Mouse (Mus musculus) C2C12 (cell line): Measurements from ENCODE around the gene Atp2b2. TPM values are rescaled to one million over a fixed set of nuclear protein-coding genes. Genes with fewer than 3 reads are reported as not detected.

Experiments
- H3K27me3 ChIP-seq: one replicate; pipeline ENCODE4 v1.6.1; 2011; ENCODE audit not compliant: control insufficient read depth, insufficient read depth, insufficient read length
- H3K36me3 ChIP-seq: one replicate; pipeline ENCODE4 v1.6.1; 2011; ENCODE audit not compliant: control insufficient read depth, insufficient read depth
- H3K4me3 ChIP-seq: one replicate; pipeline ENCODE4 v1.5.1; 2011; ENCODE audit warnings: mild to moderate bottlenecking, control low read depth; ENCODE audit not compliant: poor library complexity, insufficient read depth, severe bottlenecking
- H3K79me2 ChIP-seq: one replicate; pipeline ENCODE4 v1.6.1; 2011; ENCODE audit not compliant: control insufficient read depth, insufficient read depth
- H3K79me3 ChIP-seq: one replicate; pipeline ENCODE4 v1.6.1; 2011; ENCODE audit warnings: low read depth, control low read depth
- H3ac ChIP-seq: one replicate; pipeline ENCODE3; 2011; ENCODE audit warnings: low read depth; ENCODE audit not compliant: control insufficient read depth, insufficient read length
- CEBPB ChIP-seq: IDR thresholded peaks from one replicate; pipeline ENCODE4 v1.6.1; 2011; ENCODE audit warnings: low read depth, mild to moderate bottlenecking, control low read depth, moderate library complexity
- CTCF ChIP-seq: IDR thresholded peaks from one replicate; pipeline ENCODE4 v1.5.1; 2011; ENCODE audit not compliant: control insufficient read depth, insufficient read depth, insufficient read length
- FOSL1 ChIP-seq: IDR thresholded peaks from one replicate; pipeline ENCODE4 v1.8.0; 2011; ENCODE audit warnings: mild to moderate bottlenecking, low read length; ENCODE audit not compliant: poor library complexity, insufficient read depth, severe bottlenecking
- MAX ChIP-seq: IDR thresholded peaks from one replicate; pipeline ENCODE4 v1.6.1; 2011; ENCODE audit warnings: mild to moderate bottlenecking, control low read depth
- MYOD1 ChIP-seq: IDR thresholded peaks from one replicate; pipeline ENCODE4 v1.6.1; 2011; ENCODE audit warnings: low read depth; ENCODE audit not compliant: control insufficient read depth, insufficient read length
- MYOG ChIP-seq: IDR thresholded peaks from one replicate; pipeline ENCODE4 v1.6.1; 2011; ENCODE audit not compliant: control insufficient read depth, insufficient read length; ENCODE audit errors: extremely low read depth
- USF1 ChIP-seq: IDR thresholded peaks from one replicate; pipeline ENCODE4 v1.6.1; 2011; ENCODE audit warnings: low read depth, mild to moderate bottlenecking, control low read depth, moderate library complexity
- polyA plus RNA-seq: library from polyadenylated mRNA; unstranded; fragments of >200 nt; fragmentation: generic; extraction: Trizol; gene quantifications from one replicate; pipeline ENCODE4 v1.2.1, GENCODE M21; 2012; ENCODE audit warnings: missing spikeins

Atp2b2 gene
- polyA plus RNA-seq, 1 experiment: not detected

GRCm38 (mm10) chr6:114058030-114058808 lies 15.8 kb upstream of the Atp2b2 start:
- Histone ChIP-seq H3K36me3 (no peaks in the 10 kb centered on the region), H3K79me3 (no peaks in the 10 kb centered on the region), H3ac (no peak overlapping the region), H3K79me2 (no peaks in the 10 kb centered on the region), H3K4me3 (no peak overlapping the region), H3K27me3 (peaks cover 39% of the 10 kb centered on the region)
- TF ChIP-seq CTCF (no peak), MAX (no peak)

DNA sequence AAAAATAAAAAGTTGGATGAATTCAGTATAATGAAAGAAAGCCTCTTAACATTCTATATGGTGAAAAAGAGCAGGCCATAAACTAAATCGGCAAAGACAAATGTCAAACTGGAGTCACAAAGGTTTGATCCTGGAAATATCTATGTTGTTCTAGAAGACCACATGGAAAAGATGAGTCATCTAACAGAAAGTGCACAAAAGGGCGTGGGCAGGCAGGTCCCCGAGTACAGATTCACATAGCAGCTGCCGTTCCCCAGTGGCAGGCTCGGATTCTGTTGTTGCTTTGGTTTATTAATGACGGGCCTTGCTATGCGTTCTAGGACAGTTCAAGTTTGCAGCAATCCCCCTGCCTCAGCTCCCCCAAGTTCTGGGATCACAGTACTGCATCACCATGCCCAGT lies 12.9 kb upstream of the Atp2b2 start:
- Histone ChIP-seq H3K27me3 (peaks cover 32% of the 10 kb centered on the region), H3K4me3 (no peak overlapping the region), H3ac (no peak overlapping the region), H3K79me3 (no peaks in the 10 kb centered on the region), H3K36me3 (no peaks in the 10 kb centered on the region), H3K79me2 (no peaks in the 10 kb centered on the region)
- TF ChIP-seq CEBPB: no peak
- no peak for TF ChIP-seq MAX
- no peak for TF ChIP-seq MYOD1
- TF ChIP-seq USF1: no peak
- no peak for TF ChIP-seq FOSL1
- no peak for TF ChIP-seq MYOG
- TF ChIP-seq CTCF: no peak

- no peak overlapping the region for H3ac ChIP-seq
- H3K4me3 ChIP-seq: no peak overlapping the region
- H3K27me3 ChIP-seq: peaks cover 57% of the 10 kb centered on the region
- no peaks in the 10 kb centered on the region for H3K79me3 ChIP-seq
- no peak for TF ChIP-seq MYOD1
- no peak for TF ChIP-seq USF1
- no peaks in the 10 kb centered on the region for H3K36me3 ChIP-seq
- no peaks in the 10 kb centered on the region for H3K79me2 ChIP-seq
Observed at GRCm38 (mm10) chr6:114044962-114045361, 2.5 kb upstream of the Atp2b2 start.

DNA sequence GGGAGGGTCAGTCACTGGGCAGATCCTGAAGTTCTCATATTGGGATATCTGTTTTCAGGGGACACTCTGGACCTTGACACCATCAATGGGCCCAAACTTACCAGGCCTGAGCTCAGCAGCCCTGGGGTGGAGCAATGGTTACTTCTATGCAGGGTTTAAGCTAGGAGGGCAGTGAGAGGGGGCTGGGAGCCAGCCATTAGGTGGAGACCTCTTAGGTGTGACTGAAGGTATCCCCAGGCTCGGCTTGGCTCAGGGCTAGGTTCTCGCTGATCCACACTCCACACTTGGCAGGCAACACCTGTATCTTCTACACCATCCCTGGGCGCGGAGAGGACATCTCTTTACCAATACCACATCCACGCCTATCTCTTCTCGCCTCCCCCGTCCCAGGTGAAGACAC lies 423 bp upstream of the Atp2b2 start:
- TF ChIP-seq CTCF (no peak), MAX (no peak), MYOG (no peak), MYOD1 (no peak), FOSL1 (no peak), CEBPB (no peak), USF1 (no peak)
- no peaks in the 10 kb centered on the region for H3K36me3 ChIP-seq
- H3K79me2 ChIP-seq: no peaks in the 10 kb centered on the region
- H3ac ChIP-seq: no peak overlapping the region
- no peak overlapping the region for H3K4me3 ChIP-seq
- peaks cover 77% of the 10 kb centered on the region for H3K27me3 ChIP-seq
- no peaks in the 10 kb centered on the region for H3K79me3 ChIP-seq

DNA sequence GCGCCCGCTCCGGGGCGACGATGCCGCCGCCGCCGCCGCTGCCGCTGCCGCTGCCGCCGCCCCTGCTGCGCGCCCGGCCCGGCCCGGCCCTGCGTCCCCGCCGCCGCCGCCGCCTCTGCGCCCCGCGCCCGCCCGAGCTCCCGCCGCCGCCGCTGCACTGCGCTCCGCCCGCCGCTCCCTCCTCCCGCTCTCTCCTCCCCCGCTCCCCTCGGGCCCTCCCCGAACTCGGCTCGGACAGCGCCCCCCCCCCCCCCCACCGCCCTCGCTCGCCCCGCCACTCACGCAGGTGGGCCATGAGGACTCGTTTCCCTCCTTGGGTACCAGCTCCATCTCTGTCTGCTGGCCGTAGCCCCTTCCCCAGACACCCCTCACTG lies 515 bp downstream of the Atp2b2 start:
- no peak overlapping the region for H3K4me3 ChIP-seq
- peaks cover 79% of the 10 kb centered on the region for H3K27me3 ChIP-seq
- H3K79me2 ChIP-seq: no peaks in the 10 kb centered on the region
- no peaks in the 10 kb centered on the region for H3K79me3 ChIP-seq
- TF ChIP-seq CEBPB: no peak
- no peak for TF ChIP-seq MAX
- no peaks in the 10 kb centered on the region for H3K36me3 ChIP-seq
- no peak overlapping the region for H3ac ChIP-seq

GRCm38 (mm10) chr6:114041097-114041910 lies 1.1 kb downstream of the Atp2b2 start:
- H3K27me3 ChIP-seq: peaks cover 77% of the 10 kb centered on the region
- TF ChIP-seq FOSL1 (no peak), MYOD1 (no peak), CEBPB (no peak), MYOG (no peak), CTCF (no peak), MAX (no peak), USF1 (no peak)
- H3K79me2 ChIP-seq: no peaks in the 10 kb centered on the region
- H3ac ChIP-seq: no peak overlapping the region
- H3K79me3 ChIP-seq: no peaks in the 10 kb centered on the region
- H3K4me3 ChIP-seq: no peak overlapping the region
- no peaks in the 10 kb centered on the region for H3K36me3 ChIP-seq
